Mouse (Mus musculus) spleen, postnatal 10 days (tissue): ENCODE measurements at regions not wholly inside any gene's neighbourhood (a gene's known extent, or its start where the extent isn't known, plus 50 kb on each side); places are given as distances from the start of the nearest gene placed in this dataset.
"Not testable (repeated sequence)": the region's sequence is repeated elsewhere in the genome, so short reads cannot be mapped to it uniquely, and the experiment has no call there.

ENCODE experiments used
- DNase-seq, 2 experiments: peaks; one replicate each; pipeline ENCODE4 v3.0.0; 2021 to 2022; ENCODE audit warnings: low spot score in 2 of 2

DNA sequence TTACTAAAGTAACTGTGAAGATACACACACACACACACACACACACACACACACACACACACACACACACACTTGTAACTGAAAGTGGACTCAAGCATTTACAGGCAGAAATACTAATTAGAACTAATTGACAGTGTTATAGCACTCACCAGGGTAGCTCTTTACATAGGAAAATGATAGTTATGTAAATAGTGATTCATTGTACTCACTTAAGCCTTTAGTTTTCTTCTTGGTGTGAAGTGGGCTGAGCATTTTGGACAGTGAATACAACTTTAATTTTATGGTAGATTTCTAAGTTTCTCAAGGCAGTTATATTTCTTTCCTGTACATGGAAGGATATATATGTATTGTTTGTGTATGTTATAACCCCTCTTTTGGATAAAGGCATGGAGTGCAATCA, 704.5 kb upstream of the Nr2f1 start:
- no peak for DNase-seq

DNA sequence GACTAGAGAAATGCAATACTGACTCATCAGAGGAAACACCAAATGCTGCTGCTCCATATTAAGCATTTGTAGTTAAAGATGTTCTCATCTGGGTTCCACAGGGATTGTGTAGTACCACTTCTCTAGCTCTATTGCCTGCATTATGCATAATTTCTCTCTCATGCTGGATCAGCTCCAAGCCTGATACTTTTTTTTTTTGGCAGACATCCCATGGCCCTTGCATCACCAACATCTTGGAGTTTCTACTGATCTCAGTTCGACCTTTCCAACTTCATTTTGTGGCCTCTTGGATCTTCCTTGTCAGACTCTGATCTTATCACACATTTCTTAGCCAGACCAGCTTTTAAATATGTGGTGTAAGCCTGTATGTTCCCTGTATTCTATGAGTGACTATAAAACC, 701.1 kb upstream of the Nr2f1 start:
- no peak for DNase-seq

DNA sequence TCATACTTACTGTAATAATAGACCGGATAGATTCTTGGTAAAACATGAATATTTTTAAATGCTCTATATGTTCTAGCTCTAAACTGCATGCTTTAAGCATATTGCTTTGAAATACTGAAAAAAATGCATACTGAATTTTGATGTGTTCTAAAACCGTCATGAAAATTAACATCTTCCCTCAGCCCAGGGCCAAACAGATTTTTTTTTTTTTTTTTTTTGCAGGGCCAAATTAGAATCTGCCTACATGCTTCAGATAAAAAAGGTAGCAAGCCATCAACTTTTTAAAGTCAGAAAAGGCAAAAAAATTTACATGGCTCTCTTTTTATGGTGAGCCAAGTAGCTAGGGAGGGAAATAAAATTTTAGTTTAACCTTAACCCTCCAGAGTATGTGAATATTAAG, 692.7 kb upstream of the Nr2f1 start:
- DNase-seq = no peak

DNA sequence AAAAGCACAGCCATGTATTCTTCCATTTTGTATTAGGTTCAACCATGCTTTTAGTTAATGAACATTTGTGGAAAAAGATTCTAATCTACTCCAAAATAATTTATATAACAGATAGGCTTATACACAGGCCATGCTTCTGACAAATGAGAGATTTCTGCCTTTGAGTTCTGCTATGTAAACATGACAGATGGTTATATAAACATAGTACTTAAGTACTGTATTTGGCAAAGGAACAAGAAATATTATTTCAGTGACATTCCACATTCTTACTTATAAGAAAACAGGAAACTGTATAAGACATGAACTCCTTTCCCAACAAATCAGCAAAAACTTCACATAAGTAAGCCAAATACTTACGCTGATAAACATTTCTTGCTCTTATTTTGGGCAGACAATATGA, 683.5 kb upstream of the Nr2f1 start:
- no peak for DNase-seq

DNA sequence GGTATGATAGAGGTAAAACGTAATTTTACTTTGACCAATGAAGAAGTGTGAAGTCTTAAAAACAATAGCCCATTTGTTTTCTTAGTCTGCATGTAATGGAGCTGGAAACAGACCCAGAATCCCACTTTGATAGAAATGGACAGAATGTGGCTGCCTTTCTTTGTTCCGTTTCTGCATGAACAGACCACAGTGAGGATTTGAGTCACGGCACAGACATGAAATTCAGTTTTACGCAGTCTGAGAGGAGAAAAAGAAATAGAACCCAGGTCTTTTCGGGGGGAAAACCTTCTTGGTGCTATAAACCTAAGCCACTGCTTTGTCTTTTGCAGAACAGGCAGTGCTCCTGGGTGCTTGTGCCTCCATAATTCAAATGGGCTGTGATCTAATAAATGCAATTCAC, 673.0 kb upstream of the Nr2f1 start:
- DNase-seq = no peak

DNA sequence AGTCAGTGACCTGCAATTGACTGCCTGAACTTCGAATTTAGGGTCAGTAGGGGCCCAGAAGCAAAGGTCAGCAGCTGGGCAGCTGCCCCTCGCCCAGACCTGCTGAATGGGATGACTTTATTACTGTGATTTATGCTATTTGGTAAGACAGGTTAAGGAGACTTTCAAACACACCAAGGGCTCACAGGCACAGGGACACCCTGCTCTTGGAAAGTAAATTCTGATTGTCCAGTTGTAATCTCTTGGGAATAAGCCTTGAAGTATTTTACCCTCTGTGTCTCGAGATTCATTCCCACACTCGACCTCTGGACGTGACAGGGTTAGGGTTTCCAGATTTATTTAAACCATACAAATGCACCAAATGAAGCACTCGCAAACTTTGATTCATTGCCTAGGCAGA, 672.4 kb upstream of the Nr2f1 start:
- no peak for DNase-seq

DNA sequence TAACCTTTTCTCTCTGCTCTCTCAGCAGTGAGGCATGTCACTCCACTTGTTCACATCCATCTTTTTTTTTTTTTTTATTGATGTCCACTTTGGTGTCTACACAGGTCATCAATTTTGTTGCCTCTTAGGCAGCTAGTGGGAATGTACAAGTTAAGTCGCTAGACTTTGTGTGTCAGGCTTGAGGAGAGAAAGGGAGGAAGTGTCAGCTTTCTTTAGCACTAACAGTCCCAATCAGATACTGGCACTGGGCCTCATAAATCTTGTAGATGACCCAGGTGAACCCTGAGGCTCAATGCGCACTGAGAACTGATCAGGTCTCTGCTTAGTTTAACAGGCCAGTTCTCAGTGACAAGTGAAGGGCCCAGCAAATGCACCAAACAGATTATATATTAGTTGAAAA, 671.7 kb upstream of the Nr2f1 start:
- no peak for DNase-seq

DNA sequence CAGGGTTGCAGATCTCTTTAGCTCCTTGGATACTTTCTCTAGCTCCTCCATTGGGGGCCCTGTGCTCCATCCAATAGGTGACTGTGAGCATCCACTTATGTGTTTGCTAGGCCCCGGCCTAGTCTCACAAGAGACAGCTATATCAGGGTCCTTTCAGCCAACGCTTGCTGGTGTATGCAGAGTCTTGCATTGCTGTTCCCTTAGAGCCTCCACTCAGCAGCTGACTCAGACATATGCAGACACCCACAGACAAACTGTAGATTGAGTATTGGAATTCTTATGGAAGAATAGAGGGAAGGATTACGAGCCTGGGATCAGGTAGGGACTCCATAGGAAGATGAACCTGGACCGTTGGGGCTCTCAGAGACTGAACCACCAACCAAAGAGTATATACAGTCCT, 624.8 kb upstream of the Nr2f1 start:
- DNase-seq = not testable (repeated sequence)

DNA sequence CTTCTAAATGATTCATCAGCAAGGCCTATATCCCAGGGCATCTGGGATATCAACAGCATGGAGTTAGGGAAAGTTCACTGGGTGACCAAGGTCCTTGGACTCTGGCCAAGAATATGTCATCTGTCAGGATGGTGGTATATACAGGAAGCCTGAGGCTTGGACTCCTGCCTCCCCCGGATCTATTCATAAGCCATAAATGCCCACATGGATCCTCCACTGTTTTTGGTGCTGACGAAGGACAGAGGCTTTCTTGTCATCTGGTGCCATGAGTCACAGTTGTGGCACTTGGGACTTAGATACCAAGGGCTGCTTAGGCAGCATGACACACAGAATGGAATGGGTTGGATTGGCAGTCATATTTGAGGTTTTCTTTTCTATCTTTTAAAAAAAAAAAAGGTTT, 610.1 kb upstream of the Nr2f1 start:
- DNase-seq = no peak

DNA sequence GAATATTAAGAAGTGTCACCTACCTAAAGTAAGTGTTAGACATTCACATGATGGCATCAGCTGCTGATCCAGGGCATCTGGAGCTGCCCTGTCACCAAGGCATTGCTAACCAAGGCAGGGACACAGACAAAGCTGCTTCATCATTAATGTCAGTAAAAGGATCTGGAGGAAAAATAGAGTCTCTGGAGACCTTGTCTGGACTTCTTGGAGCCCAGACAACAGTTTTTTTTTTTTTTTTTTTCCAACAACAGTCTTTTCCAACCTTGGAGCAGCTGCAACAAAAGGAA, 603.2 kb upstream of the Nr2f1 start:
- DNase-seq = no peak

DNA sequence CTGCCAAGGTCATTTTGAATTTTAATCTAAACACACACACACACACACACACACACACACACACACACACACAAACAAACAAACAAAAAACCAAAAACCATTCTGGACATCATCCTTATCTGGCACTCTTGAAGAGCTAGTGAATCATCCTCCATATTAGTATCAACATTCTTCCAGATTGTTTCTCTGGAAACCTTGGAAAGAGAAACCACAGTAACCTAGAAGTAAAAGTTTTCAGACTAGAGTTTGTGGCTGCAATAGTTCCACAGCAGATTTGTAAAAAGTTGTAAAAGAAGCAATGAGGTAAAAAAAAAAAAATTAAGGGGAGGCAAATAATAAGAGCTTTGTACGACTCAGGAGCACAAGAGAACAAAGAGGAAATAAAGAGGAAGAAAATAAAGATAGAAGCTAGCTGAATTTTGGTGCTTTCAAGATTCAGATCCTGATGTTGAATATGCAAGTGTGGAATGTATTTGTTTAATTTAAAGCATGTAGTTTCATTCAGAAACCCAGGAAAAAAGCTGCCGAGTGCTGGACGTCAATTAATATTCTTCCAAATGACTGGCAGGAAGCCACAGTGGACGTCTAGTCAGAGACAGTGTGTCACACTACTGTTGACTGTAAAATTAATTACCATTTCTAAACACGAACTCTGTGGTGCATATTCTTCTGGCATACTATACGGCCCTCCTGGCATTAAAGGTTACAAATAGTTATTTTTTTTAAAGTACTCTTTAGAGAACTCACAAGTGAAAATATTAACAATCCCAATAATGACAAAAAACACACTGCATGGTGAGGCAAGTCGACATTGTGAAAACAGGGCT, 602.7 kb upstream of the Nr2f1 start:
- no peak for DNase-seq

DNA sequence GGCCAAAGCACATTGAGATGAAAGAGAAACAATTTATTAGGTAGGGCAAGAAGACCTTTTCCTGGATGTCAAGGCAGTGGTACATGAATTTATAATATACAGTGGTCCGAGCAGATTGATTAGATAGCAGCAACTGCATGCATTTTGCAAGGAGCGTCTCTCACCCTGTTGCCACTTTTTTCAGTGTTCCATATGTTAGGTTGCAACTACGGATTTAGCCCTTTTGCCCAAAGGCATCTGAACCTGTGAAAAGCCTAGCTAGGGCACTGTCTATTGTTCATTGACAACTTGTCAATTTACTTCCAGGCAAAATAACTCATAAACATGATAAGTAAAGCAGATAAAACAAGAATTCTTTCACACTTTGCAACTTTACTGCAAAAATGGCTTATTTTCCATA, 600.1 kb upstream of the Nr2f1 start:
- no peak for DNase-seq

DNA sequence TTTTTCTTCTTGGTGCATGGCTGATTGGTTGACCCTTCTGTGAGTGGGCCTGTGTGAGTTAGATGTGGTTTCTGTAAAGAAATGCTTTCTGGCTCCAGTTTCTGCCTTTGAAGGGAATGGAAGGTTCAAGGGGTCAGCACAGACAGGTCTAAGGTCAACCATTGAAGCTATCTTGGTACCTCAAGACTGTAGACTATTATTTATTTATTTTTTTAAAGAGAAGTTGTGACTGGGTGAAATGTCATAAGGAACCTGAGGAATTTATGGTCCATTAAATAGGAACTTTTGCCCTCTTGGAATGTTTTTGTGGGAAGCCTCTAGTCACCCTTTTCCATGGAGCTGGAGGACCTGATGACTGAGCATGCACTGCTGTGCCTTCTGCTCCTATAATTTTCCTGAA, 595.7 kb upstream of the Nr2f1 start:
- DNase-seq = no peak

DNA sequence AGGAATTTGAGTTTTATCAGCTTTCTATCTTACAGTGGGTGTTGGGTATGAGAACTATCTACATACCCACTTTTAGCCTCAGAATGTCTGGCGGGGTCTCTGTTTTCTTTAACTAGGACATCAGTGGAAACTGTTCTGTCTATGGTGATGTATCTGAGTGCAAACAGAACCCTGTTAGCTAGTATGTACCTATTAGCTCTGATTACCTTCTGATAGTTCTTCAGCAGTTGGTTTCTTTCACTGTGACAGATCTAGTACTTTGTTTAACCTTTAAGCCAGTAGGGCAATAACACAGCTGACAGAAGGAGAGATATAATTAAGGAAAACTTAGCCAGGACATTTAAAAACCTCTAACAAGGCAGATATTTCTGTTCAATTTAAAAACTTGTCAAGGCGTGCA, 584.7 kb upstream of the Nr2f1 start:
- no peak for DNase-seq

DNA sequence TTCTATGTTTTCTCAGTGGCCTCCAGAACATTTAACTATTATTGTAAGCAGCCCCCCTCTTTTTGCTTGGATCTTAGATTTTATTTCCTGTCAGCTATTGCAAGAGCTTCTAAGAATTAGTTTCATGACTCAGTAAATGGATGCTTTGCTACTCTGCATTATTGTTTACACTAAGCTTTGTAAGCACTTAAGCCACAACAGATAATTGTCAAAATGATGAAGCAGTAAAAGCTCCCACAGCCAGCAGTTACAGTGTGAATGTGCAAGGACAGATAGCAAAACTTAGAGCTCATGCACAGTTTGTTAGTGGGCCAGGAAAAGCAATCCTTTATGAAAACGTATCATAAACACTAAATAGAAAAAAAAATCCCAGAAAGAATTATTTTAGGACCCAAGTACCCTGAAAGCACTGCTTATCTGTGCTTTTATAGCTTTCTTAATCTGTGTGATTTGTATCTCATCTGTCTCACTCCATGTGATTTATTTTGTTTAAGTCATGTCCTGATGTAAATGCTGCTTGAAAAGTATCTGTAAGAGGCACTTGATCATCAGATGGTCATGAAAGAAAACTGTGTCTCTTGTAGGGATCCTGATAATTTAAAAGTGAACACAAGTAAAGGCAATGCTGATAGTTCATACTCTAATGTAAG, 584.2 kb upstream of the Nr2f1 start:
- DNase-seq = no peak
